Mouse (Mus musculus) ES-E14 (cell line): ENCODE measurements around the gene Arl15.

Experiments
- HCFC1 ChIP-seq: IDR thresholded peaks from 2 replicates; pipeline ENCODE4 v1.6.1; 2012; ENCODE audit warnings: low read length, inconsistent platforms, borderline replicate concordance; ENCODE audit not compliant: insufficient read depth
- MAFK ChIP-seq: IDR thresholded peaks from 2 replicates; pipeline ENCODE4 v1.6.1; 2014; ENCODE audit warnings: mild to moderate bottlenecking, low read depth, low read length, inconsistent platforms; ENCODE audit not compliant: insufficient read depth

GRCm38 (mm10) chr13:113859392-113859776, 65.1 kb downstream of the Arl15 start:
- no peak for TF ChIP-seq MAFK
- no peak for TF ChIP-seq HCFC1
